Mouse (Mus musculus) kidney, adult 2 months (tissue): ENCODE data around the gene Malrd1.

Source experiments
- CTCF ChIP-seq: fragments of 200-500 bp; conservative IDR thresholded peaks from 2 replicates; pipeline ENCODE4 v1.5.1; 2011; ENCODE audit warnings: low read depth, mild to moderate bottlenecking, control low read depth, low read length, moderate library complexity, mixed read lengths; ENCODE audit not compliant: insufficient read depth, insufficient read length
- POLR2A ChIP-seq: fragments of 200-500 bp; IDR thresholded peaks from one replicate; pipeline ENCODE4 v1.6.1; 2011; ENCODE audit warnings: low read depth, low read length, control low read depth

DNA sequence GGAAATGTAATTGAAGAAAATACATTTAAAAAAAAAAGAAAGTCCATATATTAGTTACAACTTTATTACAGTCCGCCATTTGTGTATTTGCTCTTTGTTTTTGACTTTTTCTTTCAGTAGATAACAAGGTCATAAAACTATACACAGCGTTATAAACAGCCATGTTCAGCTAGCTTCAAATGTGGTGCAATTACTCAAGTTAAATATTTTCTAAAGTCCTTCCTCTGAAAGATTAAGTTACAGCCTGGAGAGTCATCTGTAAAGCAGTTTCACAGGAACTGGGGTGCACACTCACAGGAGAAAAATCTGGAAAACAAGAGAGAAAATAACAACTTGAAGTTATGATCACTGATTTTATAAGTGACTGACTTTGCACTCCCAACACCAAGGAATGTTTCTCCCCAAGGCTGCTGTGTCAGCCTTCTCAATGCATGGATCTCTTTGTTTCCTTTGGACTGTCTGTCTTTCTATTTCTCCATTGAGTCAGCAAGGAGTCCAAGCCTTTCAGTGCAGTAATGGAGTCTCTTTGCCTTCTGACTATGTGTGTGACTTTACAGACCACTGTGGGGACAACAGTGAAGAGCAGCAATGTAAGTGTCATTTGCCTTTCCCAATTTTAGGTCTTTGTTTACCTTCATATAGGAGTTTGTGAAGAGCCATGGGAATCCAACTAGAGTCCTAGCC lies at the start of gene Malrd1:
- no peak for TF ChIP-seq POLR2A
- no peak for TF ChIP-seq CTCF
